Mouse (Mus musculus): Measurements from ENCODE around the gene Map4k2. TPM values are rescaled to one million over a fixed set of nuclear protein-coding genes. Genes with fewer than 3 reads are reported as not detected.

The Map4k2 gene
- polyA plus RNA-seq, 1 experiment: 57.4 TPM

DNA sequence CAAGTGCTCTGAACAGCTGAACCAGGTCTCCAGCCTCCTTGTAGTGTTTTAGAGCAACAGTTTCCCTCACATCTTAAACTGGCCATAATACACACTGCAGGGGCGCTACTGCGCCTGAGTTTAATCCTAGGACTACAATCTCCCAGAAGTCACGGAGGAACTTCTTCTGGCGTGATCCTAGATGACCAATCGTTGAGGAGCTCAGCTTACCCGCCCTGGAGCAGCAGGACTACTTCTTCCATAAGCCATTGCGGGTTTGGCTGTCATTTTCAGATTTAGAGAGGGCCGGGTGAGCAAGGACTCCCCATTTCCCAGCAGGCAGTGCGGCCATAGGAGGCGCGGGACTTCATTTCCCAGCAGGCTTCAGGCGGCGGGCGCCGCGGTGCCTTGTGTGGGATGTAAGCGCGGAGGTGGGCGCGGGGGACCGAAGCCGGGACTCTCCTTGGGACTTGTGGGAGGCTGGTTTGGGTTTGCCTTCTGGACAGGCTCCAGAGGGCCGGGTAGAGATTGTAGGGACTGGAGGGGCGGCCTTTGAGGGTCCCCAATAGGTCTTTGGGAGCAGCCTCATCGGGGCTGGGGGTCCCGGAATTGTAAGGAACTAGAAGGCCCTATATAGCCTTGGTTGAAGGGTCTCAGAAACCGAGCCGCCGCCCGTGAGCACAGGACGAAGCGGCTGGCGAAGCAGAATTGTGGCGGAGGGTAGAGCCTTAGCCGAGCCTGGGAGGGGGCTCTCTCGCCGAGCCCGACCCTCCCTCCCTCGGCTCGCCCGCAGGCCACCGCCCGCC, 6.1 kb upstream of the Map4k2 start, which contains the start of gene Men1:
Men1 (plus strand) TSS at position 307 of the 785 bp plus-strand sequence.
- Histone ChIP-seq H3K4me1 (ENCODE audit: control insufficient read depth, insufficient read depth, low read length) (peaks cover 21% of the 10 kb centered on the region), H3K4me3 (ENCODE audit: insufficient read depth, low read length) (peak within 1 kb of the TSS; percentile 74), H3K27ac (ENCODE audit: insufficient read depth, low read depth, low read length) (peak within 1 kb of the TSS; percentile 81)
- no peak for TF ChIP-seq CTCF (IDR thresholded peaks at IDR 0.05; ENCODE audit: low read depth, low read length)
- TF ChIP-seq POLR2A (IDR thresholded peaks at IDR 0.05; ENCODE audit: borderline replicate concordance, low read depth, low read length): no peak

GRCm38 (mm10) chr19:6335458-6335827, 5.5 kb upstream of the Map4k2 start:
- peaks cover 26% of the 10 kb centered on the region for H3K4me1 ChIP-seq (ENCODE audit: control insufficient read depth, insufficient read depth, low read length)

DNA sequence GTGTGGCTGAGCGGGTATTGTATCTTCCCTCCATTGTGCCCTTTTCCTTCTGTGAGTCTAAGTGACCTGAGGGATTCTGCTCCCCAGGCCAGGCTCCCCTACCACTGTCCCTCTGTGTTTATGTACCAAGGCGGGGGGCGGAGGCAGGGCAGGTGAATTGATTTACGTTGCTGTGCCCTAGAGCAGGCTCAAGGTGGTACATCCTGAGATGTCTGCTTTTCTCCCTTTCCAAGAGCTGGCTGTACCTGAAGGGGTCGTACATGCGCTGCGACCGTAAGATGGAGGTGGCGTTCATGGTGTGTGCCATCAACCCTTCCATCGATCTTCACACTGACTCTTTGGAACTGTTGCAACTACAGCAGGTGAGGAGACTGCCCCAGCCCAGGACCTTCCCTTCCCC, 4.0 kb upstream of the Map4k2 start:
- H3K4me1 ChIP-seq (ENCODE audit: control insufficient read depth, insufficient read depth, low read length): peaks cover 21% of the 10 kb centered on the region
- TF ChIP-seq CTCF (IDR thresholded peaks at IDR 0.05; ENCODE audit: low read depth, low read length) (no peak), POLR2A (IDR thresholded peaks at IDR 0.05; ENCODE audit: borderline replicate concordance, low read depth, low read length) (no peak)
- no peak overlapping the region for H3K4me3 ChIP-seq (ENCODE audit: insufficient read depth, low read length)

More at GRCm38 (mm10) chr19:6335458-6335827, 5.5 kb upstream of the Map4k2 start:
- TF ChIP-seq POLR2A (IDR thresholded peaks at IDR 0.05; ENCODE audit: borderline replicate concordance, low read depth, low read length) (no peak), CTCF (IDR thresholded peaks at IDR 0.05; ENCODE audit: low read depth, low read length) (no peak)
- Histone ChIP-seq H3K27ac (ENCODE audit: insufficient read depth, low read depth, low read length) (no peak overlapping the region), H3K4me3 (ENCODE audit: insufficient read depth, low read length) (peak overlapping the region; percentile 74)

DNA sequence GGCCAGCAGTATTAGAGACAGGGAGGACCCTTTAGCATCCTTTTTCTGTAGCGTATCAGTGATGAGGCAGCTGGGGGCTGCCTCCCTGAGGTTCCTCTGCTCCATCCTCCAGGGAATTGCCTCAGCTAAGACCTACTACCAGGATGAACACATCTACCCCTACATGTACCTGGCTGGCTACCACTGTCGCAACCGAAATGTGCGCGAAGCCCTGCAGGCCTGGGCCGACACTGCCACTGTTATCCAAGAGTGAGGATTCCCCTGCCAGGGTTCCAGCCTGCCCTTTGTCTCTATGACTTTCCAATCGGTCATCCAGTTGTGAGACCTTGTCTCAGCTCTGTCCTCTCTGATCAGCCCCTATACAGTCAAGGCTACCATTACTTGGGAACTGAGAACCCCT, 2.8 kb upstream of the Map4k2 start:
- H3K4me3 ChIP-seq (ENCODE audit: insufficient read depth, low read length): no peak overlapping the region
- TF ChIP-seq POLR2A (IDR thresholded peaks at IDR 0.05; ENCODE audit: borderline replicate concordance, low read depth, low read length) (no peak), CTCF (IDR thresholded peaks at IDR 0.05; ENCODE audit: low read depth, low read length) (no peak)
- H3K27ac ChIP-seq (ENCODE audit: insufficient read depth, low read depth, low read length): no peak overlapping the region
- H3K4me1 ChIP-seq (ENCODE audit: control insufficient read depth, insufficient read depth, low read length): peaks cover 23% of the 10 kb centered on the region

More for the DNA sequence above, 4.0 kb upstream of the Map4k2 start:
- H3K27ac ChIP-seq (ENCODE audit: insufficient read depth, low read depth, low read length): no peak overlapping the region

DNA sequence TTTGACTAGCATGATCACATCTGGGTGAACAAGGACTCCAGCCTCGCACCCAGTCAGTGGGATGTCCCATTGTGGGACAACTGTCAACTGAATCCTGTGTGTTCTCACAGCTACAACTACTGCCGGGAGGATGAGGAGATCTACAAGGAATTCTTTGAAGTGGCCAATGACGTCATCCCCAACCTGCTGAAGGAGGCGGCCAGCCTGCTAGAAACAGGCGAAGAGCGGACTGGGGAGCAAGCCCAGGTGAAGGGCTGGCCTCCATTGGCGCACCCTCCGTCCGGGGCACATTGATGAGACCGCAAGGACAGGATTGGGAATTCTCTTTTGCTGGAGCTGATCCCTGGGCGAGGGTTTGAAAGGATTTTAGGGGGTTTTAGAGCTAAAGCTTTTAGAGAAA, 2.2 kb upstream of the Map4k2 start:
- peaks cover 21% of the 10 kb centered on the region for H3K4me1 ChIP-seq (ENCODE audit: control insufficient read depth, insufficient read depth, low read length)
- H3K27ac ChIP-seq (ENCODE audit: insufficient read depth, low read depth, low read length): no peak overlapping the region
- TF ChIP-seq POLR2A (IDR thresholded peaks at IDR 0.05; ENCODE audit: borderline replicate concordance, low read depth, low read length) (no peak), CTCF (IDR thresholded peaks at IDR 0.05; ENCODE audit: low read depth, low read length) (no peak)
- H3K4me3 ChIP-seq (ENCODE audit: insufficient read depth, low read length): no peak overlapping the region

DNA sequence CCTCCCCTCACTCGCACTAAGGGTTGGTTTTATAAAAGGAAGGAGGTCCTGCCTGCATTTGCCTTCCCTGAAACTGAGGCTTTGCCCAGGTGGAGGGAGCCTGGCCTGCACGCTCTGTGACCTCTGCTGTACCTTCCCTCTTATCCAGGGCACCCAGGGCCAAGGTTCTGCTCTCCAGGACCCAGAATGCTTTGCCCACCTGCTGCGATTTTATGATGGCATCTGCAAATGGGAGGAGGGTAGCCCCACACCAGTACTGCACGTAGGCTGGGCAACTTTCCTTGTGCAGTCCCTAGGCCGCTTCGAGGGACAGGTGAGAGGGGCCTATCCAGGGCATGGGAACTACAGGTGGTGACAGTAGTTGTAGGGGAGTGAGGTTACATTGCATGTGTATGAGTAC, 1.7 kb upstream of the Map4k2 start:
- H3K27ac ChIP-seq (ENCODE audit: insufficient read depth, low read depth, low read length): no peak overlapping the region
- no peak overlapping the region for H3K4me3 ChIP-seq (ENCODE audit: insufficient read depth, low read length)
- TF ChIP-seq CTCF (IDR thresholded peaks at IDR 0.05; ENCODE audit: low read depth, low read length): no peak
- no peak for TF ChIP-seq POLR2A (IDR thresholded peaks at IDR 0.05; ENCODE audit: borderline replicate concordance, low read depth, low read length)
- peaks cover 16% of the 10 kb centered on the region for H3K4me1 ChIP-seq (ENCODE audit: control insufficient read depth, insufficient read depth, low read length)

DNA sequence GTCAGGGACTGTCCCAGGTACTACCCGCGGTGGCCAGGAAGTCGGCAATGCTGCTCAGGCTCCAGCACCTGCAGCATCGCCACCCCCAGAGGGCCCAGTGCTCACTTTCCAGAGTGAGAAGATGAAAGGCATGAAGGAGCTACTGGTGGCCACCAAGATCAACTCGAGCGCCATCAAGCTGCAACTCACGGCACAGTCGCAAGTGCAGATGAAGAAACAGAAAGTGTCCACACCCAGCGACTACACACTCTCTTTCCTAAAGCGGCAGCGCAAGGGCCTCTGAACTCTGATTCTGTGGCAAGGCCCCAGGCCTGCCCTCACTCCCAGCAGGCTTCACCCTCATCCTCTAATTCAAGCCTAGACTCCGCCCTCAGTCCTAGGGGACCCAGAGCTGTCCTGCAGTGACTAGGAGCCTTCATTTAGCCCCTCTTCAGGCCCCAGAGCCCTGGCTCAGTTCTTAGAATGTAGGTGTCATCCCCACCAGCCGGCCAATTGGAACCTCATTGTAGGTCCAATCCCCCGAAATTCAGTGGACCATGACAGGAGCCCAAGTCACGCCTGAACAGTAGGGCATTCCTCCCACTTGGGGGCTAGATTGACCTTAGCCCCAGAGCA, 938 bp upstream of the Map4k2 start:
- Histone ChIP-seq H3K27ac (ENCODE audit: insufficient read depth, low read depth, low read length) (peak overlapping the region; percentile 34), H3K4me3 (ENCODE audit: insufficient read depth, low read length) (peak overlapping the region; percentile 56), H3K4me1 (ENCODE audit: control insufficient read depth, insufficient read depth, low read length) (peaks cover 14% of the 10 kb centered on the region)
- TF ChIP-seq POLR2A (IDR thresholded peaks at IDR 0.05; ENCODE audit: borderline replicate concordance, low read depth, low read length): no peak

GRCm38 (mm10) chr19:6341453-6342077, 630 bp downstream of the Map4k2 start:
- Histone ChIP-seq H3K4me3 (ENCODE audit: insufficient read depth, low read length) (peak overlapping the region; percentile 85), H3K27ac (ENCODE audit: insufficient read depth, low read depth, low read length) (no peak overlapping the region), H3K4me1 (ENCODE audit: control insufficient read depth, insufficient read depth, low read length) (peaks cover 14% of the 10 kb centered on the region)
- TF ChIP-seq POLR2A (IDR thresholded peaks at IDR 0.05; ENCODE audit: borderline replicate concordance, low read depth, low read length) (no peak), CTCF (IDR thresholded peaks at IDR 0.05; ENCODE audit: low read depth, low read length) (no peak)

- TF ChIP-seq CTCF (IDR thresholded peaks at IDR 0.05; ENCODE audit: low read depth, low read length): no peak
- no peak for TF ChIP-seq POLR2A (IDR thresholded peaks at IDR 0.05; ENCODE audit: borderline replicate concordance, low read depth, low read length)
- Histone ChIP-seq H3K4me1 (ENCODE audit: control insufficient read depth, insufficient read depth, low read length) (peaks cover 13% of the 10 kb centered on the region), H3K27ac (ENCODE audit: insufficient read depth, low read depth, low read length) (no peak overlapping the region)
These were observed 1.5 kb downstream of the Map4k2 start for GRCm38 (mm10) chr19:6342276-6342933.

More at GRCm38 (mm10) chr19:6342276-6342933, 1.5 kb downstream of the Map4k2 start:
- peak overlapping the region; percentile 85; the same call in 1 of the 2 replicates for H3K4me3 ChIP-seq (ENCODE audit: insufficient read depth, low read length)
